Mouse (Mus musculus): ENCODE measurements at regions not wholly inside any gene's neighbourhood (a gene's known extent, or its start where the extent isn't known, plus 50 kb on each side); places are given as distances from the start of the nearest gene placed in this dataset.
"Not testable (repeated sequence)": the region's sequence is repeated elsewhere in the genome, so short reads cannot be mapped to it uniquely, and the experiment has no call there.

- in situ Hi-C loops (cut with MboI, MseI): no loop called here
Observed at GRCm38 (mm10) chr16:57923447-57924129, 169.1 kb upstream of the Col8a1 start.

GRCm38 (mm10) chr16:57924130-57924495 is 169.6 kb upstream of the Col8a1 start:
- in situ Hi-C loops (cut with MboI, MseI): no loop called here

- in situ Hi-C loops (cut with MboI, MseI): no loop called here
Observed at GRCm38 (mm10) chr16:57927816-57928215, 173.3 kb upstream of the Col8a1 start.

- in situ Hi-C loops (cut with MboI, MseI): no loop called here
Observed at GRCm38 (mm10) chr16:57928301-57928700, 173.8 kb upstream of the Col8a1 start.

GRCm38 (mm10) chr16:57929151-57929764 is 174.7 kb upstream of the Col8a1 start:
- in situ Hi-C loops (cut with MboI, MseI): no loop called here

GRCm38 (mm10) chr16:57945404-57945803 is 190.9 kb upstream of the Col8a1 start:
- in situ Hi-C loops (cut with MboI, MseI): no loop called here

- in situ Hi-C loops (cut with MboI, MseI): no loop called here
Observed at GRCm38 (mm10) chr16:57947309-57947708, 192.8 kb upstream of the Col8a1 start.

GRCm38 (mm10) chr16:57949680-57950079 is 195.1 kb upstream of the Col8a1 start:
- in situ Hi-C loops (cut with MboI, MseI): no loop called here

GRCm38 (mm10) chr16:57970956-57971355 is 216.4 kb upstream of the Col8a1 start:
- in situ Hi-C loops (cut with MboI, MseI): no loop called here

- in situ Hi-C loops (cut with MboI, MseI): no loop called here
Observed at GRCm38 (mm10) chr16:57984111-57984510, 229.6 kb upstream of the Col8a1 start.

GRCm38 (mm10) chr16:58005740-58006139 is 251.2 kb upstream of the Col8a1 start:
- in situ Hi-C loops (cut with MboI, MseI): no loop called here

- in situ Hi-C loops (cut with MboI, MseI): no loop called here
Observed at GRCm38 (mm10) chr16:58013557-58013956, 259.0 kb upstream of the Col8a1 start.

GRCm38 (mm10) chr16:58027525-58027924 is 273.0 kb upstream of the Col8a1 start:
- in situ Hi-C loops (cut with MboI, MseI): no loop called here

GRCm38 (mm10) chr16:58028541-58028940 is 274.0 kb upstream of the Col8a1 start:
- in situ Hi-C loops (cut with MboI, MseI): not testable (repeated sequence)

- in situ Hi-C loops (cut with MboI, MseI): no loop called here
Observed at GRCm38 (mm10) chr16:58029674-58030073, 275.1 kb upstream of the Col8a1 start.

GRCm38 (mm10) chr16:58068654-58069271 is 314.2 kb upstream of the Col8a1 start:
- in situ Hi-C loops (cut with MboI, MseI): no loop called here

- in situ Hi-C loops (cut with MboI, MseI): no loop called here
Observed at GRCm38 (mm10) chr16:58072441-58072840, 317.9 kb upstream of the Col8a1 start.

GRCm38 (mm10) chr16:58100351-58100750 is 307.9 kb upstream of the Dcbld2 start:
- in situ Hi-C loops (cut with MboI, MseI): no loop called here

GRCm38 (mm10) chr16:58110452-58110851 is 297.8 kb upstream of the Dcbld2 start:
- in situ Hi-C loops (cut with MboI, MseI): no loop called here

- in situ Hi-C loops (cut with MboI, MseI): no loop called here
Observed at GRCm38 (mm10) chr16:58126086-58126485, 282.2 kb upstream of the Dcbld2 start.

GRCm38 (mm10) chr16:58136144-58136905 is 271.9 kb upstream of the Dcbld2 start:
- in situ Hi-C loops (cut with MboI, MseI): no loop called here

GRCm38 (mm10) chr16:58136979-58137378 is 271.3 kb upstream of the Dcbld2 start:
- in situ Hi-C loops (cut with MboI, MseI): no loop called here
